Mouse (Mus musculus): ENCODE data around the gene Scn1b.

The Scn1b gene

GRCm38 (mm10) chr7:31084140-31084539 lies 42.7 kb downstream of the Scn1b start:
- no peak for DNase-seq (ENCODE audit: low spot score)

DNA sequence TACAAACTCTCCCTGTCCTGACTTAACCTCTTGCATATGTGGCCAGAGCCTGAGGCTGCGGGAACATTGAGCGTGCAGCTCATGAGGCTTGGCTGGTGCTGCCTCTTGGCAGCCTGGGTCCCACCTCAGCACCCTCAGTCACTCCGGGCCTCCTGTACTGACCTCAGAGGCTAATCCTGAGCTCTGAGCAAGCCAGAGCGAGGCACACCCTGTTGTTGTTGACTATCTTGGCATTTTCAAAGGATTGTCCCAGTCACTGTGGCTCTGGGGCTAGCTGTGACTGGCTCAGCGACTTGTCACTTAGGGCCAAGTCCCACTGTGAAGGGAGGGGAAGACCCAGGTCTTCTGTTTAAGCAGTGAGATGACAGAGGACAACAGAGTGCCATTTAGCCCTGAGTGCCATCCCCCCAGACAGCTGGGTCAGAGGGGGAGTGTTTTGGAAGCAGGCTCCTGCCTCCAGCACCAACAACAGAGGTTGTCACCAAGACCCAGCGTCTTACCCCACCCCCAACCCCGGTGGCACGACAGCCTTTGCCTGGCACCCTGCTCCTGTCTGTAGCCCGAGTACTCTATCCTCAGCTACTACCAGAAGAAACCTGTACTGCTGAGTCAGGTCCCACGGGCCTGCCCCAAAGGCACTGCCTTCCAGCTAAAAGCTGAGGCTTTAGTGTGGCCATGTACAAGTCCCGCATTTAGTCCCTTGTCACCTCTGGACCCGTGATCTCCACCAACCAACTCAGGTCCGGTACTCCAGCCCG lies 43.8 kb downstream of the Scn1b start:
- no peak for DNase-seq (ENCODE audit: low spot score)

GRCm38 (mm10) chr7:31082106-31082505 lies 44.7 kb downstream of the Scn1b start:
- no peak for DNase-seq (ENCODE audit: low spot score)

- no peak for DNase-seq (ENCODE audit: low spot score)
These were observed 45.7 kb downstream of the Scn1b start for GRCm38 (mm10) chr7:31081106-31081505.

GRCm38 (mm10) chr7:31080611-31081010 lies 46.2 kb downstream of the Scn1b start:
- no peak for DNase-seq (ENCODE audit: low spot score)

DNA sequence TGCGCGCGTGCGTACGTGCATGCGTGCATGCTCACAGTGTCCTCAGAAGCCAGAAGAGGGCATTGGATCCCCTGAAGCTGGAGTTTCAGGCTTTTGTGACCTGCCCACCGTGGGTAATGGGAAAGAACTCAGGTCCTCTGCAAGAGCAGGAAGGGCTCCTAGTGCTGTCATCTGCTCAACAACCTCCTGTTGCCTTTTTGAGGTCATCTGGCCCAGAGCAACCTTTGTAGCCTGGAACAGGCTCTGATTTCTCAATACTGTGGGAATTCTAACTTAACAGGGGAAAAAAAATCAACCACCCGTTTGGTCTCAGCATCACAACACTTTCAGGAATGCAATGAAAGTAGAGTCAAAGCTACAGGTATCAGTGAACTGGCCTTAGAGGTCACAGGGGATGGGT lies 47.1 kb downstream of the Scn1b start:
- no peak for DNase-seq (ENCODE audit: low spot score)

GRCm38 (mm10) chr7:31077885-31078445 lies 48.8 kb downstream of the Scn1b start:
- DNase-seq (ENCODE audit: low spot score), result no peak

DNA sequence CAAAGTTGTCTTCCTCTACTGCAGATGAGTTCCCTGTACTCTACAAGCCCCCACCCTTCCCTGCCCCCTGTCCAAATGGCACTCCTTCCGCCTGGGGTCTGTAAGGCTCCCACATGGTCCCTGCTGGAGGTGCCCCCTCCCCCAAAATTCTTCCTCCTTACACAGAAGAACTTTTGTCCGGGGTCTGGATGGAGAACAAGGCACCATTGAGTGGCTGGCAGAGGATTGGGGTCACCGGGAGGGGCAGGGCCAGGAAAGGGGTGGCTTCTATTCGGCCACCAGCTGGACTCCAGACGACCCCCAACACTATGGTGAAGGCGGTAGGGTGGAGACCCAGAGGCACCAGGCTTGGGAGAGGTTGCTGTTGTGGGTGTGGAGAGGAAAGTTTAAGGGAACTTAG lies 49.3 kb downstream of the Scn1b start:
- no peak for DNase-seq (ENCODE audit: low spot score)

DNA sequence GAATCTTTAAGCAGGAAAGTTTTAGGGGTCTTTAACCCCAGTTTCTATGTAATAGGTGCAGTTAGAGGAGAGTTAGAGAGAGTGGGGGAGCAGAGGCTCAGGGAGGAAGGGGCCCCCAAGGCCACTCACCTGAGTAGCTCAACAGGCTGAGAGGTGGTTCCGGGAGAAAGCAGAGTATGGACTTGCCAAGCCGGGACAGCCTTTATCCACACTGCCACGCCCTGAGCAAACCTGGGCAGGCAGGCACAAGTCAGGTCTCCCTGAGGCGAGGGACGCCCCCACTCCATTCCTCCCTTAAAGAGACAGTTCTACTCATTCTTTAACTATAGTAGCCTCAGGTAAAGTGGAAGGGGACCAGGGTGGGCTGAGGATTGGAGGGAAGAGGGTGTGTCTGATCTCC lies 50.3 kb downstream of the Scn1b start, which contains the start of gene Fxyd3:
TSS of gene Fxyd3 (minus strand) at position 213 of the 400 bp plus-strand sequence.
- no peak for DNase-seq (ENCODE audit: low spot score)

DNA sequence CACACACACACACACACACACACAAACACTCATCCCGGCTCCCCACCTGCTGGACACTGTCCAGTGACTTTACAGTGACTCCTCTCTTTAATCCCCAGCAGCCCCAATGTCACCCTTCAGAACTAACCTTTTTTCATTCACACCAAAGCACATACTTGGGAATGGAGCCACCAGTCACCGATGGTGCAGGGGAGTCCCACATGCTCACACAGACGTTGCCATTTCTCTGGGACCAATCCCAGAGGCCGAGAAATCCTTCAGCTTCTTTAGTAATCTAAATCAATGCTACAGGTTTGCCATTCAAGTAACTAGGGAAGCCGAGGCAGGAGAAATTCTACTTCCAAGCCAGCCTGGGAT lies 52.1 kb downstream of the Scn1b start:
- no peak for DNase-seq (ENCODE audit: low spot score)

- no peak for DNase-seq (ENCODE audit: low spot score)
These were observed 52.6 kb downstream of the Scn1b start for GRCm38 (mm10) chr7:31074061-31074712.

DNA sequence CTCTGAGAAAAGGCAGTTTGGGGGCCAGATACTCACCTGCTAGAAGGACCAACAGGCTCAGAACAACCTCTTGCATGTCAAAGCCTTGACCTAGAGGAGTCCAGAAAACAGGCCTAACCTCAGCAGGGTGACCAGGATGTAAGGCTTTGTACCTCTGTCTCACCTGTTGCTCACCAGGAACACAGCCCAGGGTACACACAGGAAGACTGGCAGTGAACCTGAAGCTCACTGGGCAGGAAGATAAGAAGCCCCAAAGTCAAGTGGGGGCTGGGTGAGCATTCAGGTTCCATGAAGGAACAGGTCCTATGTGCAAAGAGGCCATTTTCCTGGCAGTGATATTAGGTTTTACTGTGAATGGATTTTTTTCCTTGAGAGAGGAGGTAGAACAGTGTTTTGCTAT lies 53.3 kb downstream of the Scn1b start:
- DNase-seq (ENCODE audit: low spot score), result no peak

- DNase-seq (ENCODE audit: low spot score), result no peak
These were observed 54.5 kb downstream of the Scn1b start for GRCm38 (mm10) chr7:31072326-31072725.

DNA sequence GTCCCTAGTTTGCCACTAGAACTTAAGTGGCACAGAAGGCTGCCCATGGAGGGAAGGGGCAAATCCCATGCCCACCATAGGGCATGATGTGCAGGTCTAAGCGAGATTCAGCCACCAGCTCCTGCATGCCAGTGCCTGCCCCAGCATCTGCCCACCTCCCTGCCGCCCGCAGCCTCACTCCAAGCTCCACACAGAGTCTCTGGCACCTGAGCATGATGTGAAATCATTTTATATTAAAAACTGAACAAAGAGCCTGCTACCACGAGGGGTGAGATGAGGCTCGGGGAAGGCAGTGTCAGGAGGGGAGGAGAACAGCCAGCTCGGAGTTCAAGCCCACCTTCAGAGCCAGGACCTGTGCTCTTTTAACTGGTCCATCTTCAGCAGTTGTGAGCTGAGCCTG lies 56.5 kb downstream of the Scn1b start:
- no peak for DNase-seq (ENCODE audit: low spot score)

DNA sequence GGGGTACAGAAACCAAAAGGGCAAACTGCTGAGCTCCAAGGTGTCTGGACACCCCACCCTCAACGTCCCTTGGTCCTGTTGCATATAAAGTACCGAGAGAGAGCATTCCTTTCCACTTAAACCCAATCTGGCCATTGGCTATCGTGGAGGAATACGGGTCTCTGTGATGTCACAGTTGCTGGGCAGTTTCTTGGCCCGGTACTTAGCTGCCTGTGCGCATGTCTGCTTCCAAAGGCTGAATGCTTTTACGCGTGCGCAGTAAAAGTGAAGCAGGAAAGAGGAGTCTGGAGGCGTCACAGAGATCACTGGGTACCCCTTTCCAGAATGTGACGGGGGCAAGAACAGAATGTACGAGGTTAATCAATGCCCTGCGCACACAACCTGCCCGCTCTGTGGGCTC lies 57.3 kb downstream of the Scn1b start:
- no peak for DNase-seq (ENCODE audit: low spot score)

GRCm38 (mm10) chr7:31067836-31068235 lies 59.0 kb downstream of the Scn1b start:
- DNase-seq (ENCODE audit: low spot score), result no peak

Measured in c-Kit-positive CD71-positive TER-119-positive erythroid progenitor cells, embryonic 14.5 days (primary cell).